17 mouse cellular contexts compared by ENCODE assay signal in genomic region chr17:67899376-67899775, GRCm38 (mm10).
DNase-seq lines count a peak whose midpoint lies in the region; TF ChIP-seq lines count a peak whose summit lies in the region.
"Had no signal": no experiment of that assay in that cellular context is flagged by ENCODE, and none has a peak within 500 bp of the region (broad histone marks: within the 10 kb centered on the region; RNA-seq: fewer than 3 reads in every experiment).

No protein-coding gene starts in this region.

- no peak for TF ChIP-seq CTCF in left cerebral cortex, adult 2 months (IDR thresholded peaks at IDR 0.05)
- TF ChIP-seq CTCF in brain, embryonic 14.5 days (IDR thresholded peaks at IDR 0.05; ENCODE audit: borderline replicate concordance, extremely low read depth, insufficient read depth, insufficient read length) = no peak

- intact Hi-C loops in left cerebral cortex, postnatal 4 days (cut with DNase I) = no loop called here
- intact Hi-C loops in left cerebral cortex, adult 2 months (cut with DNase I) = no loop called here

- no peak for TF ChIP-seq POLR2A in brain, embryonic 14.5 days (IDR thresholded peaks at IDR 0.05; ENCODE audit: borderline replicate concordance, extremely low read depth, insufficient read depth, insufficient read length, poor library complexity, severe bottlenecking)

- no peak overlapping the region for H3K27ac ChIP-seq in left cerebral cortex, adult 2 months
- H3K27ac ChIP-seq: forebrain, embryonic 10.5 days; forebrain, embryonic 13.5 days; heart, embryonic 13.5 days; hindbrain, embryonic 12.5 days had no signal

- no peak overlapping the region for H3K4me3 ChIP-seq in left cerebral cortex, adult 2 months
- H3K4me3 ChIP-seq: forebrain, embryonic 10.5 days; forebrain, embryonic 13.5 days; heart, embryonic 13.5 days; hindbrain, embryonic 12.5 days had no signal

- DNase-seq in heart, adult 11 months = peak; percentile 65
- DNase-seq in heart, postnatal 4 days = no peak
- DNase-seq in left cerebral cortex, postnatal 4 days = peak; percentile 66
- no peak for DNase-seq in left cerebral cortex, adult 2 months (ENCODE audit: extremely low spot score in 1 of 2, low spot score in 2 of 2)
- DNase-seq in brain, embryonic 14.5 days (ENCODE audit: low read depth) = peak; percentile 24
- DNase-seq in right cerebral cortex, postnatal 14 days = no peak
- DNase-seq: adrenal gland, adult 2 months; adrenal gland, postnatal 14 days; cerebellum, adult 2 months; cerebellum, adult 9-11 months; gastrocnemius, postnatal 10 days; gastrocnemius, postnatal 36 days; heart, postnatal 14 days had no signal

Comparison
In these comparisons a context has a peak if more than half of its experiments do, and no peak if none do; other contexts are left out.
1. DNase-seq: peak in heart, adult 11 months (single experiment), left cerebral cortex, postnatal 4 days (single experiment) and brain, embryonic 14.5 days (single experiment); none in heart, postnatal 4 days (single experiment), left cerebral cortex, adult 2 months (0 of 2) and right cerebral cortex, postnatal 14 days (single experiment).